Mouse (Mus musculus) liver, postnatal 0 days (tissue): ENCODE data around the gene 1110051M20Rik. TPM values are rescaled to one million over a fixed set of nuclear protein-coding genes. Genes with fewer than 3 reads are reported as not detected.

ENCODE experiments used
- ATAC-seq: fragments of 200-750 bp; cut with Nextera tagmentation; 2 replicates; pipeline ENCODE4 v1.8.0; 2017; ENCODE audit warnings: mild to moderate bottlenecking, moderate library complexity
- DNase-seq: peaks from one replicate; pipeline ENCODE4 v3.0.0-alpha.2; 2016
- H3K27ac ChIP-seq: fragments of 300-500 bp; sonication (generic); 2 replicates; pipeline ENCODE4 v1.5.1; 2014; ENCODE audit warnings: antibody characterized with exemption, moderate library complexity, mild to moderate bottlenecking, low read depth
- H3K27me3 ChIP-seq: fragments of 300-500 bp; sonication (generic); 2 replicates; pipeline ENCODE4 v1.6.1; 2014; ENCODE audit warnings: low read length, control low read depth, mixed read lengths; ENCODE audit not compliant: insufficient read depth
- H3K36me3 ChIP-seq: fragments of 300-500 bp; sonication (generic); replicated peaks from 2 replicates; pipeline ENCODE4 v1.6.1; 2014; ENCODE audit warnings: mild to moderate bottlenecking, control low read depth, low read length, moderate library complexity, mixed read lengths; ENCODE audit not compliant: insufficient read depth
- H3K4me1 ChIP-seq: fragments of 300-500 bp; sonication (generic); 2 replicates; pipeline ENCODE4 v1.6.1; 2014; ENCODE audit warnings: antibody characterized with exemption, mild to moderate bottlenecking, control low read depth; ENCODE audit not compliant: insufficient read depth
- H3K4me2 ChIP-seq: fragments of 300-500 bp; sonication (generic); 2 replicates; pipeline ENCODE4 v1.6.1; 2014; ENCODE audit warnings: low read depth, mild to moderate bottlenecking, low read length, moderate library complexity, mixed read lengths
- H3K4me3 ChIP-seq: fragments of 300-500 bp; sonication (generic); 2 replicates; pipeline ENCODE4 v1.5.1; 2014; ENCODE audit warnings: low read depth, low read length
- H3K9ac ChIP-seq: fragments of 300-500 bp; sonication (generic); replicated peaks from 2 replicates; pipeline ENCODE4 v1.6.1; 2014; ENCODE audit warnings: mild to moderate bottlenecking, moderate library complexity
- H3K9me3 ChIP-seq: fragments of 300-500 bp; sonication (generic); 2 replicates; pipeline ENCODE4 v1.6.1; 2016; ENCODE audit warnings: mild to moderate bottlenecking, control low read depth, low read length, mixed read lengths
- CTCF ChIP-seq: sonication (generic); IDR thresholded peaks from 2 replicates; pipeline ENCODE4 v1.5.1; 2016; ENCODE audit warnings: antibody characterized with exemption, low read depth
- EP300 ChIP-seq: IDR thresholded peaks from 2 replicates; pipeline ENCODE4 v1.6.1; 2016; ENCODE audit warnings: antibody characterized with exemption, low read depth, mild to moderate bottlenecking
- WGBS: fragments of 180-500 bp; shearing (Covaris S2); extraction: QIAGEN DNeasy Blood & Tissue Kit; methylation state at CpG from one replicate; pipeline ENCODE4 v1.1.7; 2014; ENCODE audit not compliant: insufficient replicate concordance; 5-methylcytosine and 5-hydroxymethylcytosine counted together
- polyA plus RNA-seq: library from polyadenylated mRNA; unstranded; fragments of >200 nt; fragmentation: Nextera tagmentation; extraction: Ambion mirVana; gene quantifications from 2 replicates; pipeline ENCODE4 v1.2.1, GENCODE M21; 2015

Gene 1110051M20Rik
- polyA plus RNA-seq, 1 experiment from 2014 or later, result 5.5 TPM

DNA sequence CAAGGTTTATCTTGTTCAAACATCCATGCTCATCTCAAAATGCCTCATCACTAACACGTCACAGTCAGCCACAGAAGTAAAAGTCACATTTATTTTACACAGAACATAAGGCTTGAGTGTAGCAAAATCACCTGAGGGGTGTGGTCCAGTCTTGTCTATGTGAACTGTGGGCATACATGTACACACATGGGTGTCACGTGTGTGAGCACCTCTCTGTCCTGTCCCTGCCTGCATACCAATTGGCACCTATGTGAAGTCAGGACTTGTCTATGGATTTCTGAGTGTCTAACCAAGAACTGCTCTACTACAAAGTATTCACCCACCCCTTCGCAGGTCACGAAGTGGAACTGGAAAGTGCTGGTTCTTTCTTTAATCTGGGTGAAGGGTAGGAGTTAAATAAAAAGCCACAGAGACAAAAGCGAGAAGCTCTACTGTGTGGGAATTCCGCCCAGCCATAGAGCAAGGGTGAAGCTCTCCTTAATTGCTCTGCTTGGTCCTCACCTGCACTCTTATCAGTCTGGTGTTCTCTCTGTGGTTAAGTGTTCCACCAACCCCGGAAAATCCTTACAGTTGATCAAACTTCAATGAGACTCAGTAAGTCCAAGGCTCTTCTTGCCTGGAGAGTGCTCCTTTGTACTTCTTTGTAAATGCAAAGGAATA is 20.3 kb downstream of the 1110051M20Rik start:
- 76% methylated on average over 7 of the region's 7 CpGs for WGBS
- Histone ChIP-seq H3K9ac (no peak overlapping the region), H3K4me3 (no peak overlapping the region), H3K27me3 (no peaks in the 10 kb centered on the region), H3K4me2 (no peak overlapping the region), H3K27ac (no peak overlapping the region), H3K4me1 (no peaks in the 10 kb centered on the region), H3K9me3 (no peaks in the 10 kb centered on the region), H3K36me3 (no peaks in the 10 kb centered on the region)
- DNase-seq, result no peak
- ATAC-seq, result no peak
- no peak for TF ChIP-seq CTCF
- no peak for TF ChIP-seq EP300

GRCm38 (mm10) chr2:91421641-91422040 is 22.9 kb downstream of the 1110051M20Rik start:
- no peaks in the 10 kb centered on the region for H3K36me3 ChIP-seq
- no peaks in the 10 kb centered on the region for H3K9me3 ChIP-seq
- H3K9ac ChIP-seq, result no peak overlapping the region
- DNase-seq (no peak), ATAC-seq (no peak)
- no peak for TF ChIP-seq EP300
- TF ChIP-seq CTCF, result no peak
- H3K4me1 ChIP-seq, result no peaks in the 10 kb centered on the region
- no peak overlapping the region for H3K4me2 ChIP-seq
- 78% methylated on average over 5 of the region's 5 CpGs for WGBS
- no peaks in the 10 kb centered on the region for H3K27me3 ChIP-seq
- no peak overlapping the region for H3K4me3 ChIP-seq
- no peak overlapping the region for H3K27ac ChIP-seq

- H3K27ac ChIP-seq, result no peak overlapping the region
- no peak overlapping the region for H3K4me2 ChIP-seq
- no peak overlapping the region for H3K4me3 ChIP-seq
- no peaks in the 10 kb centered on the region for H3K36me3 ChIP-seq
- no peak overlapping the region for H3K9ac ChIP-seq
- DNase-seq (no peak), ATAC-seq (no peak)
- 68% methylated on average over 1 of the region's 1 CpGs for WGBS
- H3K4me1 ChIP-seq, result peaks cover 7% of the 10 kb centered on the region
- H3K9me3 ChIP-seq, result no peaks in the 10 kb centered on the region
- no peaks in the 10 kb centered on the region for H3K27me3 ChIP-seq
- TF ChIP-seq EP300 (no peak), CTCF (no peak)
Observed at GRCm38 (mm10) chr2:91413811-91414210, 30.7 kb downstream of the 1110051M20Rik start.

DNA sequence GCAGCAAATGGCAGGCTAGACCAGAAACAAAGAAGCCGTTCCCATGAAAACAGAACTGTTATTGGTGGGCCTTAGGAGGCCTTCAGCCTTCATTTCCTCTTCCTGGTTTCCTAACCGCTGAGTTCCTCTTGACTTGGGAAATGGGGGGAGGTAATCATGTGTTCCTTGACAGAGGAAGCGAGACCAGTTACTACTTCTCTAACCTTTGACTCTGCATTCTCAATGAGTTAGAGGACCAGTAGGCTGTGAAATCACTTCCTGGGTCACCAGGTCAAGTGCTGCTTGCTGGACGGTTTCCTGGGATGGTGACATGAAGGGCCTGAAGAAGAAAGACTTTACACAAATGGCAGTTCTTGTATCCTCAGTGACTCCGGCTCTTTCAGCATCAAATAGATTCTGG is 32.1 kb downstream of the 1110051M20Rik start:
- Histone ChIP-seq H3K27ac (peak overlapping the region; percentile 49), H3K4me3 (no peak overlapping the region), H3K4me2 (no peak overlapping the region), H3K36me3 (no peaks in the 10 kb centered on the region), H3K9ac (no peak overlapping the region), H3K9me3 (no peaks in the 10 kb centered on the region), H3K4me1 (peaks cover 7% of the 10 kb centered on the region), H3K27me3 (no peaks in the 10 kb centered on the region)
- WGBS, result 48% methylated on average over 5 of the region's 5 CpGs
- TF ChIP-seq EP300 (peak; percentile 51), CTCF (no peak)
- DNase-seq (peak; percentile 34), ATAC-seq (peak; percentile 69)

DNA sequence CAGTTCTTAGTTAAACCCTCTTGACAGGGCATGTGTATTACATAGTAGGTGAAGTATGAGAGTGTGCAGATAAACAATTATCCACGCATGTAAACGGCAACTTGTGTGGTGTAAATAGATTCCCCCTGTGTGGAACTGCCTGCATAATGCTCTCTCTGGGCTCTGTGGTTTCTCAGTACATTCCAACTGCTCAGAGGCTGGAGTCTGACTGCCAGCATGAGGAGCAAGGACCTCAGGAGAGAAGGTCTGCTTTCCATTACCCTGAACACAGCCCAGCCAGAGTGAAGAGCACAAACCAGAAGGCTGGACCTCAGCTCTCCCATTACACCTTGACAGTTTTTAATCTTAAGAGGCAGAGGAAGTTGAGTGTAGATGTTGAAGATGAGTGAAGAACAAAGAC is 33.0 kb downstream of the 1110051M20Rik start:
- H3K4me3 ChIP-seq, result no peak overlapping the region
- H3K27me3 ChIP-seq, result no peaks in the 10 kb centered on the region
- H3K27ac ChIP-seq, result no peak overlapping the region
- DNase-seq, result no peak
- H3K9ac ChIP-seq, result no peak overlapping the region
- TF ChIP-seq EP300 (no peak), CTCF (no peak)
- no peaks in the 10 kb centered on the region for H3K36me3 ChIP-seq
- ATAC-seq, result no peak
- no peak overlapping the region for H3K4me2 ChIP-seq
- 75% methylated on average over 2 of the region's 2 CpGs for WGBS
- H3K4me1 ChIP-seq, result peaks cover 7% of the 10 kb centered on the region
- no peaks in the 10 kb centered on the region for H3K9me3 ChIP-seq

- ATAC-seq (no peak), DNase-seq (no peak)
- no peaks in the 10 kb centered on the region for H3K36me3 ChIP-seq
- 75% methylated on average over 2 of the region's 2 CpGs for WGBS
- peaks cover 7% of the 10 kb centered on the region for H3K4me1 ChIP-seq
- no peaks in the 10 kb centered on the region for H3K27me3 ChIP-seq
- no peak overlapping the region for H3K9ac ChIP-seq
- H3K9me3 ChIP-seq, result no peaks in the 10 kb centered on the region
- H3K4me2 ChIP-seq, result no peak overlapping the region
- H3K4me3 ChIP-seq, result no peak overlapping the region
- H3K27ac ChIP-seq, result no peak overlapping the region
- TF ChIP-seq EP300 (no peak), CTCF (no peak)
Observed at GRCm38 (mm10) chr2:91408031-91408430, 36.5 kb downstream of the 1110051M20Rik start.

GRCm38 (mm10) chr2:91405071-91405470 is 39.4 kb downstream of the 1110051M20Rik start:
- 81% methylated on average over 4 of the region's 4 CpGs for WGBS
- Histone ChIP-seq H3K27ac (no peak overlapping the region), H3K9me3 (no peaks in the 10 kb centered on the region), H3K4me3 (no peak overlapping the region), H3K27me3 (no peaks in the 10 kb centered on the region), H3K4me1 (no peaks in the 10 kb centered on the region), H3K36me3 (no peaks in the 10 kb centered on the region), H3K9ac (no peak overlapping the region), H3K4me2 (no peak overlapping the region)
- TF ChIP-seq EP300 (no peak), CTCF (no peak)
- ATAC-seq (no peak), DNase-seq (no peak)
